Comparison of ENCODE assay signal across 19 mouse cellular contexts in genomic region chr14:30365866-30366265, GRCm38 (mm10).
DNase-seq lines count a peak whose midpoint lies in the region; ATAC-seq and TF ChIP-seq lines count a peak whose summit lies in the region.
"Had no signal": no experiment of that assay in that cellular context is flagged by ENCODE, and none has a peak within 500 bp of the region (broad histone marks: within the 10 kb centered on the region; RNA-seq: fewer than 3 reads in every experiment).

No protein-coding gene starts in this region.

- no peak overlapping the region for H3K4me2 ChIP-seq in forebrain, postnatal 0 days (ENCODE audit: low read depth)
- H3K4me2 ChIP-seq in forebrain, embryonic 16.5 days (ENCODE audit: low read length), result no peak overlapping the region
- H3K4me2 ChIP-seq in intestine, embryonic 15.5 days (replicated peaks), result no peak overlapping the region
- H3K4me2 ChIP-seq: heart, embryonic 11.5 days; hindbrain, embryonic 15.5 days; liver, embryonic 11.5 days; lung, embryonic 14.5 days; neural tube, embryonic 13.5 days had no signal

- WGBS in forebrain, postnatal 0 days, result 50% methylated on average over 5 of the region's 5 CpGs
- WGBS in forebrain, embryonic 16.5 days, result 52% methylated on average over 5 of the region's 5 CpGs
- 81% methylated on average over 5 of the region's 5 CpGs for WGBS in intestine, embryonic 15.5 days

- H3K36me3 ChIP-seq in forebrain, postnatal 0 days (ENCODE audit: insufficient read depth), result no peaks in the 10 kb centered on the region
- no peaks in the 10 kb centered on the region for H3K36me3 ChIP-seq in forebrain, embryonic 16.5 days (ENCODE audit: control insufficient read depth, insufficient read depth)
- H3K36me3 ChIP-seq in intestine, embryonic 15.5 days, result no peaks in the 10 kb centered on the region
- H3K36me3 ChIP-seq: hindbrain, embryonic 15.5 days; neural tube, embryonic 13.5 days had no signal

- no peak for TF ChIP-seq CTCF in forebrain, postnatal 0 days (IDR thresholded peaks at IDR 0.05; ENCODE audit: low read depth)

- no peaks in the 10 kb centered on the region for H3K27me3 ChIP-seq in forebrain, postnatal 0 days (ENCODE audit: insufficient read depth, low read length)
- no peaks in the 10 kb centered on the region for H3K27me3 ChIP-seq in forebrain, embryonic 16.5 days (replicated peaks; ENCODE audit: control insufficient read depth, insufficient read depth, low read length)
- H3K27me3 ChIP-seq in intestine, embryonic 15.5 days (replicated peaks), result no peaks in the 10 kb centered on the region
- H3K27me3 ChIP-seq: hindbrain, embryonic 15.5 days; neural tube, embryonic 13.5 days had no signal

- 0 out of 2 replicates have a peak, but pooled peaks have one; percentile 29 for ATAC-seq in forebrain, postnatal 0 days
- ATAC-seq in forebrain, embryonic 16.5 days, result no peak
- ATAC-seq in inflammation-experienced regulatory T-cells, adult 6 months, result no peak
- ATAC-seq in intestine, embryonic 15.5 days, result no peak
- ATAC-seq: midbrain, embryonic 16.5 days had no signal

- H3K4me1 ChIP-seq in forebrain, postnatal 0 days (ENCODE audit: insufficient read depth), result no peaks in the 10 kb centered on the region
- H3K4me1 ChIP-seq in forebrain, embryonic 16.5 days (replicated peaks; ENCODE audit: control insufficient read depth, insufficient read depth, low read length), result no peaks in the 10 kb centered on the region
- H3K4me1 ChIP-seq in intestine, embryonic 15.5 days (replicated peaks), result no peaks in the 10 kb centered on the region
- H3K4me1 ChIP-seq: hindbrain, embryonic 15.5 days; megakaryocyte, embryonic 14.5 days; neural tube, embryonic 13.5 days had no signal

- no peak overlapping the region for H3K9ac ChIP-seq in forebrain, postnatal 0 days
- H3K9ac ChIP-seq in forebrain, embryonic 16.5 days (replicated peaks; ENCODE audit: low read depth, low read length), result no peak overlapping the region
- no peak overlapping the region for H3K9ac ChIP-seq in intestine, embryonic 15.5 days
- H3K9ac ChIP-seq: hindbrain, embryonic 15.5 days; lung, embryonic 14.5 days; neural tube, embryonic 13.5 days had no signal

- H3K9me3 ChIP-seq in forebrain, postnatal 0 days (ENCODE audit: low read length), result no peaks in the 10 kb centered on the region
- H3K9me3 ChIP-seq in forebrain, embryonic 16.5 days (ENCODE audit: control insufficient read depth, low read length), result no peaks in the 10 kb centered on the region
- no peaks in the 10 kb centered on the region for H3K9me3 ChIP-seq in intestine, embryonic 15.5 days
- H3K9me3 ChIP-seq: hindbrain, embryonic 15.5 days; megakaryocyte, embryonic 14.5 days; neural tube, embryonic 13.5 days had no signal

- H3K4me3 ChIP-seq in forebrain, postnatal 0 days (ENCODE audit: low read depth, low read length), result no peak overlapping the region
- no peak overlapping the region for H3K4me3 ChIP-seq in forebrain, embryonic 16.5 days (replicated peaks; ENCODE audit: low read length)
- no peak overlapping the region for H3K4me3 ChIP-seq in intestine, embryonic 15.5 days (replicated peaks)
- H3K4me3 ChIP-seq: hindbrain, embryonic 15.5 days; megakaryocyte, embryonic 14.5 days; neural tube, embryonic 13.5 days had no signal

- no peak overlapping the region for H3K27ac ChIP-seq in forebrain, postnatal 0 days (ENCODE audit: low read depth, low read length)
- no peak overlapping the region for H3K27ac ChIP-seq in forebrain, embryonic 16.5 days (ENCODE audit: low read length)
- no peak overlapping the region for H3K27ac ChIP-seq in intestine, embryonic 15.5 days
- H3K27ac ChIP-seq: hindbrain, embryonic 15.5 days; neural tube, embryonic 13.5 days; stomach, postnatal 0 days had no signal

- DNase-seq in forebrain, postnatal 0 days, result no peak
- DNase-seq in 3T3-L1 (ENCODE audit: low read depth, low spot score), result peak; percentile 4
- DNase-seq in Muller cell, postnatal 12 days (ENCODE audit: inconsistent ontology term), result peak; percentile 58
- peak; percentile 54 for DNase-seq in layer of hippocampus, adult 9-10 months (ENCODE audit: low spot score)
- no peak for DNase-seq in natural killer cell, adult 2 months (ENCODE audit: low spot score in 2 of 2)
- DNase-seq: gastrocnemius, postnatal 36 days; kidney, adult 2 months; kidney, postnatal 25 days; lung, embryonic 14.5 days had no signal

Comparison
In these comparisons a context has a peak if more than half of its experiments do, and no peak if none do; other contexts are left out.
1. DNase-seq: peak in 3T3-L1 (single experiment), Muller cell, postnatal 12 days (single experiment) and layer of hippocampus, adult 9-10 months (single experiment); none in forebrain, postnatal 0 days (single experiment) and natural killer cell, adult 2 months (0 of 2).